Mouse (Mus musculus): ENCODE data around the gene Tpk1. TPM values are rescaled to one million over a fixed set of nuclear protein-coding genes. Genes with fewer than 3 reads are reported as not detected.
"Not testable (repeated sequence)": the region's sequence is repeated elsewhere in the genome, so short reads cannot be mapped to it uniquely, and the experiment has no call there.

The Tpk1 gene
- polyA plus RNA-seq, 1 experiment from 2014 or later: 7.8 TPM

DNA sequence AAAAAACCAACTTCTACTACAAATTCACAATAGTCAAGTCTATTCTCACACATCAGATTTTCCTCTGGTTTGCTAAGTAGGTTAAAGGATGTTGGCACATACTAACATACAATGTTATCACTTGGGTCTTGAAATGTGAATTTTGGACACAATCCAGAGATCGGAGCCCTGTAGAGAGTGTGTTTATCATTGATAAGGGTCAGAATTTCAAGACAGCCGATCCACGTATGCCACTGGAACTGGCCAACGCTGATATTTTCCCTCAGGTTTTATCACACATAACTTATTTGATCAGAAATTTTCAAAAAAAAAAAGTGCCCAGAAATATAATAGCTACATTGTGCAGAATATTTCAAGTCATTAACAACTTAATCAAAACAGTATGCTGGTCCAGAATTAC is 7.8 kb downstream of the Tpk1 start:
- Histone ChIP-seq H3K4me3 (ENCODE audit: inconsistent target) (no peak overlapping the region), H3K36me3 (ENCODE audit: inconsistent target) (no peaks in the 10 kb centered on the region), H3K27ac (no peak overlapping the region), H3K79me2 (ENCODE audit: inconsistent target) (no peaks in the 10 kb centered on the region)
- WGBS (ENCODE audit: missing documents): 90% methylated on average over 4 of the region's 4 CpGs

DNA sequence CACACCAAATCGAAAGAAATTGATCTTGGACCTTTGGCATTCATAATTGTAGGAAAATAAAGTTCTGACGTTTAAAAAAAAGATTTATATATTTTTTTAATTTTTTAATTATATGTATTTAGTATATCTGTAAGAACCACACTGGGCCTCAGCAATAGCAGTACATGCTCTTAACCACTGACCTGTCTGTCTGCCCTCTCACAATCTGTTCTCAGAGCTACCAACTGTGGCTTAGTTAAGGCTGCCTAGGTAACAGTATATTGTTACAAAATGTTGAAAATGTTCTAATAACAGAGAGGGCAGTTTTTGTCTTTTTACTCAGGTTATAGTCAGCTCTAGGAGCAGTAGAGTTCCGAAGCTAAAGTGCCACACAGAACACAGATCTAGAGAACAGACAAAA is 8.2 kb downstream of the Tpk1 start:
- 89% methylated on average over 3 of the region's 3 CpGs for WGBS (ENCODE audit: missing documents)
- no peak overlapping the region for H3K27ac ChIP-seq
- H3K79me2 ChIP-seq (ENCODE audit: inconsistent target): no peaks in the 10 kb centered on the region
- no peak overlapping the region for H3K4me3 ChIP-seq (ENCODE audit: inconsistent target)
- no peaks in the 10 kb centered on the region for H3K36me3 ChIP-seq (ENCODE audit: inconsistent target)

DNA sequence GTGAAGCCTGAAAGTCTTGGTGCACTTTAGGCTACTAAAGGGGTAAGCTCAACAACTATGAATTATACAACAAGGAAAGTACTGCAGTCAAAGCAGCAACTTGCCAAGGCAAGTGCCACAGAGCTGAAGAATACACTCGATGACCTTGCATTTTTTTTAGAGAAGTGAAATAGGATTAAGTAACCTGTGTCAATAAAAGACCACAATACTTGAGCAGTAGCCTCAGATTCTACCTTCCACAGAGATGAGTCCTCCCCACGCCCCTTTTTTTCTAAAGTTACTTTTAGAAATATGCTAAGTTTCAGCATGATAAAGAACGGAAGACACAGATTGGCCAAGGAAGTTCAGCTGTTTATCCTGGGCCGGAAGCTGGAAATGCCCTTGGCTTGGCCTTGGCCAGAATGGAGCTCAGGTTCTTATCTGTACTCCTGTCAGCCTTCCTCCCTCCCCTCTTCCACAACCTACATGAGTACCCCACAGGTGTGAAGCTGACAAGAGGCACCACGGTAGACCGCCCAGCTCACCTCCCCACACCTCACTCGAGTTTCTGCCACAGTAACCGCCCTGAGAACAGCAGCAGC is 11.1 kb downstream of the Tpk1 start:
- Histone ChIP-seq H3K36me3 (ENCODE audit: inconsistent target) (no peaks in the 10 kb centered on the region), H3K79me2 (ENCODE audit: inconsistent target) (no peaks in the 10 kb centered on the region), H3K27ac (peak overlapping the region; percentile 39), H3K4me3 (ENCODE audit: inconsistent target) (no peak overlapping the region)
- WGBS (ENCODE audit: missing documents): 44% methylated on average over 8 of the region's 8 CpGs

DNA sequence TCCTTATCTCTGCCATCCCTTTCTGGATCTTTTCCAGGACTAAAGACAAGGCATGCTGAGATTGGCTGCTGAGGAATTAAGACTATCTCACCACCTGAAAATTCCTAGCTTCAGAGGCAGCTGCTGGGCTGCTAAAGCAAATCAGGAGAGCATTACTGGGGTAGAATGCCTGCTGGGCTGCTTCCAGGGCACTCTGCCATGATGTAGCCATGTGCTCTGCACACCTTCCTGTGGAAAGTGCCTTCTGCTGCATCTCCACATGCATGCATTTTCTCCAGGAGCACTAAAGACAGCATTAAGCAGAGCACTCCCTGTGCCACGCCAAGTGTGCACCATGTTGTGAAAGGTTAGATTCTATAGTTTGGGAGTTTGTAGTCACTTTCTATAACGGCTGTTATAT is 16.6 kb downstream of the Tpk1 start:
- Histone ChIP-seq H3K79me2 (ENCODE audit: inconsistent target) (no peaks in the 10 kb centered on the region), H3K27ac (no peak overlapping the region), H3K4me3 (ENCODE audit: inconsistent target) (no peak overlapping the region), H3K36me3 (ENCODE audit: inconsistent target) (no peaks in the 10 kb centered on the region)
- 94% methylated on average over 2 of the region's 2 CpGs for WGBS (ENCODE audit: missing documents)

DNA sequence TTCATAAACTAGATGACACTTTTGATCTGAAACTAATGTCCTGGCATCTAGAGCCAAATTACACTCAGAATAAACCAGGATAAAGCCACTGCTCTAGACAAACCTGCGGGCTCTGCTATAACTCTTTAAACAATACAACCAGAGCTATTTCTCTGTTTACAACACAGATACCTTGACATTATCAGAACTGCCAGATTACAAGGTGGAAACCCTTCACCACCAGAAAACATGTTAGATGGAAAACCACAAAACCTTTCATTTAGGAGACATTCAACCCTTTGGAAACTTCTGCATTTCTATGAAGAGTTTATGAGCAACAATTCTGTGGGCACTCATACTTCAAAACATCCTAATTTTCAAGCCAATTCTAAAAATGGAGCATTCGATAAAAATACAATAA is 20.4 kb downstream of the Tpk1 start:
- H3K79me2 ChIP-seq (ENCODE audit: inconsistent target): no peaks in the 10 kb centered on the region
- WGBS (ENCODE audit: missing documents): 11% methylated on average over 2 of the region's 2 CpGs
- no peak overlapping the region for H3K4me3 ChIP-seq (ENCODE audit: inconsistent target)
- no peak overlapping the region for H3K27ac ChIP-seq
- H3K36me3 ChIP-seq (ENCODE audit: inconsistent target): no peaks in the 10 kb centered on the region

DNA sequence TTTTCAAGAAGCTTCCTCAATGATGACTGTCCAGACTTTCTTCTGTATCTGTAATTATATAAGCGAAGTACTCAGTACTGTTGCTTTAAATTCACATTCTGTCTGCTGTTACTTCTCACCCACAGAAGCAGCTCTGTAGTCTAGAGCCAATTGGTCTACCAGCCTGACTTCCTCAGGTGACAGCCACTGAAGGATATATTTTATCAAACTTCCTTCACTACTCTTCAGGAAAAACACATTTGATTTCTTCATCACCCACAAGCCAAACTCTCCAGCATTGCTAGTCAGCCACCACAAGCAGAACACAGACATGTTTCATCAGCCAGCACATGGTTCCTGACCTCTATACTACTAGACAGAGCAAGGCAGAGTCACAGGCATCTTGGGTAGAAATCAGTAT is 21.0 kb downstream of the Tpk1 start:
- H3K79me2 ChIP-seq (ENCODE audit: inconsistent target): no peaks in the 10 kb centered on the region
- WGBS (ENCODE audit: missing documents): 17% methylated on average over 1 of the region's 1 CpGs

DNA sequence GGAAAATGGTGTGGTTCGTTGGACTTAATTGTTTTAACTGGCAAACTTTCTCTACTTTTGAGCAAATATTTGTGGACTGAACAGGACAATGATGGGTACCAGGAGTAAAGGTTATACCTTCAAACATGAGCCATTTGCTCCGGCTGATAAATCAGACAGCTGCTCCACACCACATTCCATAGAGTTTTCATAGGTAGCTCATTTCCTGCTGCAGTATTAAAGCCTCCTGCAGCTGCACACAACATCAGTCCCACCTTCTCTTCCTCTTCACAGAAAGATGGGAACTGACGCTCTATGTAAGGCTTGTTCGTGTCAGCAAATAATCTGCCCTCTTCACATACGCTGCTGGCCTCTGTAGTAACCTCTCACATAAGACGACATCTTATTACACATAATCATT is 22.4 kb downstream of the Tpk1 start:
- no peak overlapping the region for H3K4me3 ChIP-seq (ENCODE audit: inconsistent target)
- no peak overlapping the region for H3K27ac ChIP-seq
- WGBS (ENCODE audit: missing documents): 89% methylated on average over 6 of the region's 6 CpGs
- H3K36me3 ChIP-seq (ENCODE audit: inconsistent target): no peaks in the 10 kb centered on the region
- no peaks in the 10 kb centered on the region for H3K79me2 ChIP-seq (ENCODE audit: inconsistent target)

More for the DNA sequence above, 21.0 kb downstream of the Tpk1 start:
- H3K36me3 ChIP-seq (ENCODE audit: inconsistent target): no peaks in the 10 kb centered on the region
- no peak overlapping the region for H3K4me3 ChIP-seq (ENCODE audit: inconsistent target)
- no peak overlapping the region for H3K27ac ChIP-seq

DNA sequence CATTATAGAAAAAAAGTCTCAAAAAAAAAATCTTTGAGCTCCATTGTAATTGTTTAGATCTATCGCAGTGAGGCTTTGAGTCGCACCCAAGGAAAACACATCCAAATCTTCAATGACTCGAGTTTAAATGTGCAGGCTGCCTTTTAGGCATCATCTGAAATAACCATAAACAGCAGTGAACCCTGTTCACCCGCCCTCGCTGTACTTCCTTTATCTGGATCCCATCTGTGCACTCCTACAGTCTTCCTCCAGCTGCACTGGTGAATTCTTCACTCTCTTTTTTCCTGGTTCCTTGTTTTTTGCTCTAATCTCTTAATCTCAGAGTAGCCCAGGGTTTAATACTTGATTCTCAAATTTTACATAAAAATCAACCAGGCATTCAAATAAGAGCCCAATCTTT is 23.7 kb downstream of the Tpk1 start:
- H3K27ac ChIP-seq: no peak overlapping the region
- no peaks in the 10 kb centered on the region for H3K79me2 ChIP-seq (ENCODE audit: inconsistent target)
- no peaks in the 10 kb centered on the region for H3K36me3 ChIP-seq (ENCODE audit: inconsistent target)
- 34% methylated on average over 5 of the region's 5 CpGs for WGBS (ENCODE audit: missing documents)
- no peak overlapping the region for H3K4me3 ChIP-seq (ENCODE audit: inconsistent target)

DNA sequence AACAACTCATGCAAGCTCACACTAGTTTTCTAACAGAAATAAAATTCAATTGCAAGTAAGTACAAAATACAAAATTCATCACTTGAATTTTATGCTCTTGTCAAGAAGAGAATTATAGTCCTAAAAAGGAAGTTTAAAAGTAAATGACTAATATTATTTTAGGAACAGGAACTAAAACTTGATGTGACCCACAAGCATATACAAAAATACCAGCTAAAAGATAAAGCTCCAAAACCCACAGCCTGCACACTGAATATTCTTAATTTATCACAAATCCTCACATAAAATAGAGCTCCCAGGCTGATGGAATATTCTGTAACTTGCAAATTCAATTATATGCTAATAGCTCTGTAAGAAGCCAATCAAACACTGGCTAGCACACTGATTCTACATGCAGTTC is 25.5 kb downstream of the Tpk1 start:
- no peaks in the 10 kb centered on the region for H3K36me3 ChIP-seq (ENCODE audit: inconsistent target)
- peak overlapping the region; percentile 62 for H3K27ac ChIP-seq
- no peaks in the 10 kb centered on the region for H3K79me2 ChIP-seq (ENCODE audit: inconsistent target)
- H3K4me3 ChIP-seq (ENCODE audit: inconsistent target): no peak overlapping the region

DNA sequence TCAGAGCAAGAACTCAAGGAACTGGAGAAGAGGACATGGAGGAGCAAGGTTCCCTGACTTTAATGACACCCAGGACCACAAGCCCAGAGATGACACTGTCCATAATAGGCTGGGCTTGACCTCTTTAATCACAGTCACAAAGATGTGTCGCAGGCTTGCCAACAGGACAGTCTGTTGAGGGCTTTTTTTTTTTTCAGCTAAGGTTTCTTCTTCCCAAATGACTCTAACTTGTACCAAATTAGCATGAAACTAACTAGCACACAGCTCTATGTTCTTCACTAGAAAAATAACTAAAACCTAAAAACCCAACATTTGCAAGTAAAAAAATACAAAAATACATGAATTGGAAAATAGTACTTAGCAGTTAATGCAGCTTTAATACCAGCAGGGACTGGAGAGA is 27.2 kb downstream of the Tpk1 start:
- no peak overlapping the region for H3K27ac ChIP-seq
- no peak overlapping the region for H3K4me3 ChIP-seq (ENCODE audit: inconsistent target)
- 91% methylated on average over 1 of the region's 1 CpGs for WGBS (ENCODE audit: missing documents)
- no peaks in the 10 kb centered on the region for H3K36me3 ChIP-seq (ENCODE audit: inconsistent target)
- H3K79me2 ChIP-seq (ENCODE audit: inconsistent target): no peaks in the 10 kb centered on the region

DNA sequence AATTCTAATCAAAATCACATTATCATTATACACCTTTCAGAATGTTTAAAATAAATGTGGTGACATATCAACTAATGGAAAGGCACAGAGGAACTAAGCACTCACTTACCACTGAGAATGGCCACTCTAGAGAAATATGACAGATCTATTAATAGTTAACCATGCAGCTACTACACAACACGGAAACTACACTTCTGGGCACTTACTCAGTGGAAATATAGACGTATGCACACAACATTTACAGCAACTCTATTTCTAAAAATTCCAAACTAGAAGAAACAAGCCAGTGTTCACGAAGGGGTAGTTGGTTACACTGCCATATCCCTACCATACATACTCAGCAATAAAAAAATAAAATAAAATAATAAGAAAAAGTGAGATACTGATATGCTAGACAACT is 28.0 kb downstream of the Tpk1 start:
- 50% methylated on average over 3 of the region's 3 CpGs for WGBS (ENCODE audit: missing documents)
- H3K27ac ChIP-seq: 0 out of 2 replicates have a peak overlapping the region, but pooled peaks have one; percentile 5
- H3K4me3 ChIP-seq (ENCODE audit: inconsistent target): no peak overlapping the region
- no peaks in the 10 kb centered on the region for H3K36me3 ChIP-seq (ENCODE audit: inconsistent target)
- H3K79me2 ChIP-seq (ENCODE audit: inconsistent target): no peaks in the 10 kb centered on the region

DNA sequence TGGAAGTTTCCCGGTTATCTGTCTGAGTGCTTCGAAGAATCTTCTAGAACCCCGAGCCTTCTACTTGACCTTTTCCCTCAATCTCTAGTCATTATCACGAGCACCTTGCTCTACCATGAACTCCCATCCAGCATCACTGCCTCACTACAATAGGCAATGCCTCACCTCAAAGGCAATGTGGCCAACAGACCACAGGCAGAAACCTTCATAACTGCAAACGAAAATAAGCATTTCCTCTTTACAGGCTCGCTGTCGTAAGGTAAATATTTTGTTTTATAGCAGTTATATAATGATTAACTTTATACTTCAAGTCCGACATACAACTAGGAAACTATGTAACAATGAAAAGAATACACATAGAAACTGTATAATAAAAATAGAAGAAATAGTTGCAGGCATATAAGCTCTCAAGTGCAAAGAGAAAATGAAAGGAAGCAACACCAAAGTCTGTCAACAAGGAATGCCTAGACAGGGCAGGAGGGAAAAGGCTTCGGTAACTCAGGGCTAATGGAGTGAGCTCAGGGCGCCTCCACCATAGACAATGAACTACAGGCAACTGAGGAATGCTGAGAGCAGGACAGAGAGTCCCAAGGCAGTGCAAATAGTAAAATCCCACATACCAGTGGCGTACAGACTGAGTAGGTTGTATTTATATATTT is 29.0 kb downstream of the Tpk1 start:
- no peaks in the 10 kb centered on the region for H3K36me3 ChIP-seq (ENCODE audit: inconsistent target)
- H3K4me3 ChIP-seq (ENCODE audit: inconsistent target): peak overlapping the region; percentile 10; the same call in 1 of the 2 replicates
- no peak overlapping the region for H3K27ac ChIP-seq
- H3K79me2 ChIP-seq (ENCODE audit: inconsistent target): no peaks in the 10 kb centered on the region
- WGBS (ENCODE audit: missing documents): 36% methylated on average over 11 of the region's 11 CpGs

DNA sequence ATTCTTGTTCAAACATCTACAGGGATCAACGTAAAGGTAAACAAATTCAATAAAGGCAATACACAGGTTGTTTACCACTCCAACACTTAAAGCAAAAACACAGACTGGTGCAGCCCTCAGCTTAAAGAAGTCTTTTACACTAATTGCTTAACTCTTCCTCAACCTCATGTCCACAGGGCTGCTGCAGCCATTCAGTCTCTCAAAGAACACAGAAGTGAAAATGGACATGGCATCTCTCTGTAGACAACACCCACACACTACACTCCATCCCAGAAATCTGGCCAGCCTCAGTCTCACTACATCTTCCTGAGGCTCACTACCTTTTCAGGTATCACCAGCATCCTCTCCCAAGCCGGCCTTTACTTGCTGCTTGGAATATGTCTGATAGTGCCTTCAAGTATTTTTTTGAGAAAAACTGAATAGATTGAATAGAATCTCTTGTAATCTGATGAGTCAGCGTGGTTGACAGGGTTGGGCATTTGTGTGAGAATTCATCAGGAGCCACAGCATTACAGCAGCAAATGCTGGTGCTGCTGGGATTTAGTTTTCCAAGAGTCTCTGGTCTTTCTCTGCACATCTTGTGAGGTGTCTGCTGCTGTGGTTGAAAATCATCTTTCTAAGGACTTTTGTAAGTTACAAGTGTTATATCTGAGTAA is 32.6 kb downstream of the Tpk1 start:
- no peaks in the 10 kb centered on the region for H3K79me2 ChIP-seq (ENCODE audit: inconsistent target)
- no peaks in the 10 kb centered on the region for H3K36me3 ChIP-seq (ENCODE audit: inconsistent target)
- no peak overlapping the region for H3K4me3 ChIP-seq (ENCODE audit: inconsistent target)
- no peak overlapping the region for H3K27ac ChIP-seq
- 80% methylated on average over 3 of the region's 3 CpGs for WGBS (ENCODE audit: missing documents)

DNA sequence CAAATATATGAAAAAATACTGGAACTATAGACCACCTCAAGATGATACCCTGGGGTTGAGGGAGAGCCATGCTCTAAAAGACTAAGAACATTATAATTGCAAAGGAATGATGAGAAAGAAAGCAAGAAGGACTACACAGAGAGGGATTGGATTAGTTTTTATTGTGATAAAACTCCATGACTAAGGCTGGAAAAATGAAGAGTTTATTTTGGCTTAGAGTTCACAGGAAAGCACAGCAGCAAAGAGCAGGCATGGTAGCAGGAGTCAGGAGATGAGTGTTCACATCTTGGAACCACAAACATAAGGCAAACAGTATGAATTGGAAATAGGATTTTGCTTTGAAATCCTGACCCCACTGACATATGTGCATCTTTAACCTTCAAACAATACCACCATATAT is 33.2 kb downstream of the Tpk1 start:
- Histone ChIP-seq H3K79me2 (ENCODE audit: inconsistent target) (no peaks in the 10 kb centered on the region), H3K27ac (no peak overlapping the region)

DNA sequence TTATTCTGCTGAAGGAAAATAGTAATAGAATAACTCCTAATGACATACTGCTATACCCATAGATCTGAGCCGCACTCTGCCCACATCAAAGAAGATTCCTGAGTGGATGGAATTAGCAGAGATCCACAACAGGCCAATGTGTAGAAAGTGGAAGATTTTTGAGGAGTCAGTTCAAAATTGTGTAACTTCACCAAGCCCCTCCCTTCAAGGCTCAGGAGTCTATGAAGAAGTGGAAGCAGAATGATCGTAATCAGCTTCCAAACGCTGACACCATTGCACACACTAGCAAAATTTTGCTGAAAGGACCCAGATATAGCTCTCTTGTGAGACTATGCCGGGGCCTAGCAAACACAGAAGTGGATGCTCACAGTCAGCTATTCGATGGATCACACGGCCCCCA is 42.6 kb downstream of the Tpk1 start:
- not testable (repeated sequence) for H3K36me3 ChIP-seq (ENCODE audit: inconsistent target); H3K4me3 ChIP-seq (ENCODE audit: inconsistent target); H3K27ac ChIP-seq; H3K79me2 ChIP-seq (ENCODE audit: inconsistent target)
- WGBS (ENCODE audit: missing documents): 39% methylated on average over 6 of the region's 6 CpGs

More for the DNA sequence above, 33.2 kb downstream of the Tpk1 start:
- no peaks in the 10 kb centered on the region for H3K36me3 ChIP-seq (ENCODE audit: inconsistent target)
- H3K4me3 ChIP-seq (ENCODE audit: inconsistent target): no peak overlapping the region
